Mouse (Mus musculus) liver, postnatal 0 days (tissue): ENCODE results near the gene Dstyk.

Source experiments
- CTCF ChIP-seq: sonication (generic); IDR thresholded peaks from 2 replicates; pipeline ENCODE4 v1.5.1; 2016; ENCODE audit warnings: antibody characterized with exemption, low read depth
- EP300 ChIP-seq: IDR thresholded peaks from 2 replicates; pipeline ENCODE4 v1.6.1; 2016; ENCODE audit warnings: antibody characterized with exemption, low read depth, mild to moderate bottlenecking

GRCm38 (mm10) chr1:132506058-132506457 is 88.7 kb downstream of the Dstyk start, which contains the start of gene Tmem81:
- TF ChIP-seq CTCF (no peak), EP300 (no peak)
